Comparison of ENCODE assay signal across 8 mouse cellular contexts in genomic region chr17:26530590-26531081, GRCm38 (mm10). TPM values are rescaled to one million over a fixed set of nuclear protein-coding genes. Genes with fewer than 3 reads are reported as not detected.
DNase-seq lines count a peak whose midpoint lies in the region; ATAC-seq lines count a peak whose summit lies in the region.

No protein-coding gene starts in this region.

- 0 out of 2 replicates have a peak overlapping the region, but pooled peaks have one; percentile 5 for H3K27ac ChIP-seq in neural tube, embryonic 13.5 days (replicated peaks)
- H3K27ac ChIP-seq in stomach, embryonic 14.5 days (ENCODE audit: low read length): no peak overlapping the region
- no peak overlapping the region for H3K27ac ChIP-seq in hindbrain, embryonic 13.5 days

- whole genome bisulfite sequencing in neural tube, embryonic 13.5 days: 49% methylated on average over 3 of the region's 3 CpGs
- WGBS in stomach, embryonic 14.5 days: 32% methylated on average over 3 of the region's 3 CpGs
- 48% methylated on average over 3 of the region's 3 CpGs for WGBS in hindbrain, embryonic 13.5 days

- H3K4me1 ChIP-seq in neural tube, embryonic 13.5 days (replicated peaks): peaks cover 4% of the 10 kb centered on the region; the same call in 1 of the 2 replicates
- H3K4me1 ChIP-seq in stomach, embryonic 14.5 days (ENCODE audit: control insufficient read depth, insufficient read depth, low read length): 0 out of 2 replicates have a peak, but pooled peaks cover 3% of the 10 kb centered on the region
- H3K4me1 ChIP-seq in hindbrain, embryonic 13.5 days (replicated peaks): no peaks in the 10 kb centered on the region

- no peak overlapping the region for H3K4me3 ChIP-seq in neural tube, embryonic 13.5 days
- no peak overlapping the region for H3K4me3 ChIP-seq in stomach, embryonic 14.5 days (ENCODE audit: low read depth, low read length)
- no peak overlapping the region for H3K4me3 ChIP-seq in hindbrain, embryonic 13.5 days

- H3K4me2 ChIP-seq in neural tube, embryonic 13.5 days: no peak overlapping the region
- no peak overlapping the region for H3K4me2 ChIP-seq in stomach, embryonic 14.5 days (replicated peaks; ENCODE audit: low read depth, low read length)
- no peak overlapping the region for H3K4me2 ChIP-seq in hindbrain, embryonic 13.5 days

- no peaks in the 10 kb centered on the region for H3K36me3 ChIP-seq in neural tube, embryonic 13.5 days
- H3K36me3 ChIP-seq in stomach, embryonic 14.5 days (ENCODE audit: control insufficient read depth, insufficient read depth, low read length): no peaks in the 10 kb centered on the region
- no peaks in the 10 kb centered on the region for H3K36me3 ChIP-seq in hindbrain, embryonic 13.5 days

- no peaks in the 10 kb centered on the region for H3K27me3 ChIP-seq in neural tube, embryonic 13.5 days
- H3K27me3 ChIP-seq in stomach, embryonic 14.5 days (ENCODE audit: control insufficient read depth, insufficient read depth, low read length): no peaks in the 10 kb centered on the region
- H3K27me3 ChIP-seq in hindbrain, embryonic 13.5 days: no peaks in the 10 kb centered on the region

- no peaks in the 10 kb centered on the region for H3K9me3 ChIP-seq in neural tube, embryonic 13.5 days
- no peaks in the 10 kb centered on the region for H3K9me3 ChIP-seq in stomach, embryonic 14.5 days (ENCODE audit: control insufficient read depth, low read depth, low read length)
- H3K9me3 ChIP-seq in hindbrain, embryonic 13.5 days: no peaks in the 10 kb centered on the region

- DNase-seq in neural tube, embryonic 10.5 days (ENCODE audit: extremely low spot score, low spot score): no peak
- DNase-seq in gastrocnemius, adult 18-20 months (ENCODE audit: low spot score): peak; percentile 94
- DNase-seq in kidney, postnatal 25 days: peak; percentile 53 to 76
- DNase-seq in thymus, postnatal 14 days: no peak
- no peak for DNase-seq in frontal cortex, postnatal 25 days (ENCODE audit: low spot score in 2 of 2)

- ATAC-seq in neural tube, embryonic 13.5 days (ENCODE audit: low read depth): no peak
- peak; percentile 54; the same call in 1 of the 2 replicates for ATAC-seq in stomach, embryonic 14.5 days (ENCODE audit: insufficient number of reproducible peaks, insufficient read depth, low FRiP score, low read depth)
- ATAC-seq in hindbrain, embryonic 13.5 days (ENCODE audit: low FRiP score): no peak

- H3K9ac ChIP-seq in neural tube, embryonic 13.5 days: no peak overlapping the region
- no peak overlapping the region for H3K9ac ChIP-seq in stomach, embryonic 14.5 days (replicated peaks; ENCODE audit: low read depth, low read length)
- H3K9ac ChIP-seq in hindbrain, embryonic 13.5 days: no peak overlapping the region

RNA-seq across cellular contexts. Expression of gene Ergic1, which starts 30.7 kb away (rescaled TPM):
- polyA plus RNA-seq in neural tube, embryonic 13.5 days (2015; fragmentation: Nextera tagmentation; extraction: Ambion mirVana): 91.0 and 92.7 TPM in 2 replicates
- total RNA-seq in gastrocnemius, adult 18-20 months (2021): 10 to 100 TPM; 44.6 to 46.5 TPM
- polyA plus RNA-seq in stomach, embryonic 14.5 days (2014; fragmentation: Nextera tagmentation; extraction: Ambion mirVana): 133 and 142 TPM in 2 replicates
- polyA plus RNA-seq in hindbrain, embryonic 13.5 days (2015; fragmentation: Nextera tagmentation; extraction: Ambion mirVana): 86.8 and 90.1 TPM in 2 replicates

RNA-seq across cellular contexts. Expression of gene Dusp1, which starts 31.3 kb away (rescaled TPM):
- polyA plus RNA-seq in neural tube, embryonic 13.5 days (2015; fragmentation: Nextera tagmentation; extraction: Ambion mirVana): 32.5 and 36.8 TPM in 2 replicates
- total RNA-seq in gastrocnemius, adult 18-20 months (2021): 100 to 1,000 TPM in 1 of 2 experiments, 10 to 100 TPM in 1; 66.1 to 117 TPM
- polyA plus RNA-seq in stomach, embryonic 14.5 days (2014; fragmentation: Nextera tagmentation; extraction: Ambion mirVana): 16.2 and 21.0 TPM in 2 replicates
- polyA plus RNA-seq in hindbrain, embryonic 13.5 days (2015; fragmentation: Nextera tagmentation; extraction: Ambion mirVana): 34.5 and 35.5 TPM in 2 replicates

Comparison
In these comparisons a context has a peak if more than half of its experiments do, and no peak if none do; other contexts are left out.
1. DNase-seq: peak in gastrocnemius, adult 18-20 months (single experiment) and kidney, postnatal 25 days (2 of 2); none in neural tube, embryonic 10.5 days (single experiment), thymus, postnatal 14 days (single experiment) and frontal cortex, postnatal 25 days (0 of 2).